Mouse (Mus musculus) midbrain, embryonic 11.5 days (tissue): ENCODE measurements at regions not wholly inside any gene's neighbourhood (a gene's known extent, or its start where the extent isn't known, plus 50 kb on each side); places are given as distances from the start of the nearest gene placed in this dataset.

Experiments
- ATAC-seq: fragments of 200-750 bp; cut with Nextera tagmentation; 2 replicates; pipeline ENCODE4 v1.8.0; 2017; ENCODE audit warnings: moderate TSS enrichment, moderate library complexity; ENCODE audit not compliant: low FRiP score
- DNase-seq: peaks from one replicate; pipeline ENCODE4 v3.0.0; 2015; ENCODE audit warnings: low spot score; ENCODE audit errors: missing footprints
- H3K27ac ChIP-seq: fragments of 300-500 bp; sonication (generic); 2 replicates; pipeline ENCODE4 v1.5.1; 2014; ENCODE audit warnings: low read depth, low read length
- H3K27me3 ChIP-seq: fragments of 300-500 bp; sonication (generic); 2 replicates; pipeline ENCODE4 v1.6.1; 2014; ENCODE audit warnings: mild to moderate bottlenecking, low read length, moderate library complexity, mixed read lengths; ENCODE audit not compliant: control insufficient read depth, insufficient read depth
- H3K36me3 ChIP-seq: fragments of 300-500 bp; sonication (generic); 2 replicates; pipeline ENCODE4 v1.6.1; 2014; ENCODE audit warnings: mild to moderate bottlenecking, low read length, moderate library complexity, mixed read lengths; ENCODE audit not compliant: control insufficient read depth, insufficient read depth
- H3K4me1 ChIP-seq: fragments of 300-500 bp; sonication (generic); 2 replicates; pipeline ENCODE4 v1.6.1; 2014; ENCODE audit warnings: low read length; ENCODE audit not compliant: control insufficient read depth, insufficient read depth
- H3K4me2 ChIP-seq: fragments of 300-500 bp; sonication (generic); 2 replicates; pipeline ENCODE4 v1.6.1; 2014; ENCODE audit warnings: mild to moderate bottlenecking, moderate library complexity
- H3K4me3 ChIP-seq: fragments of 300-500 bp; sonication (generic); 2 replicates; pipeline ENCODE4 v1.5.1; 2014; ENCODE audit warnings: low read depth, low read length
- H3K9ac ChIP-seq: fragments of 300-500 bp; sonication (generic); 2 replicates; pipeline ENCODE4 v1.6.1; 2014; ENCODE audit warnings: low read length
- H3K9me3 ChIP-seq: fragments of 300-500 bp; sonication (generic); 2 replicates; pipeline ENCODE4 v1.6.1; 2016; ENCODE audit warnings: low read length; ENCODE audit not compliant: control insufficient read depth
- WGBS: fragments of 180-500 bp; shearing (Covaris S2); extraction: QIAGEN DNeasy Blood & Tissue Kit; methylation state at CpG from one replicate; pipeline ENCODE4 v1.1.7; 2014; 5-methylcytosine and 5-hydroxymethylcytosine counted together

DNA sequence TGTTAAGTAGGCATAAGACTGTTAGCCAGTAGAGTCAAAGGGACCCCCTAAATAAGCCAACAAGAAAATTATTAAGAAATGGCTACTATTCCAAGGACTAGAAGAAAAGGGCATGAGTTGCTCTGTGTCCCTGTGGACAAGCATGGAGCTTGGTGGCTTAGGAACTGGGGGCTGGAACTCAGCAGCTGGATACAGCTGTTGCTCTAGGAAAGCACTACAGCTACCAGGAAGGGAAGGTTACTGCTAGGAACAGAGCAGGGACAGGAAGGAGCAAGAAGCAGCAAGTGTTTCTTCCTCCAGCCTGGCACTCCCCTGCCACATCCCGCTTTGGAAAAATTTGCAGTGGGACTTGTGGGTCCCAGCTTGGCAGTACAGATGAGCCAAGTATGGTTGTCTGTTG lies 95.0 kb upstream of the Stc2 start:
- Histone ChIP-seq H3K36me3 (no peaks in the 10 kb centered on the region), H3K9me3 (no peaks in the 10 kb centered on the region), H3K27ac (no peak overlapping the region), H3K27me3 (no peaks in the 10 kb centered on the region), H3K4me1 (no peaks in the 10 kb centered on the region), H3K4me3 (no peak overlapping the region), H3K4me2 (no peak overlapping the region), H3K9ac (no peak overlapping the region)
- DNase-seq: no peak
- 88% methylated on average over 1 of the region's 1 CpGs for WGBS
- ATAC-seq: no peak

DNA sequence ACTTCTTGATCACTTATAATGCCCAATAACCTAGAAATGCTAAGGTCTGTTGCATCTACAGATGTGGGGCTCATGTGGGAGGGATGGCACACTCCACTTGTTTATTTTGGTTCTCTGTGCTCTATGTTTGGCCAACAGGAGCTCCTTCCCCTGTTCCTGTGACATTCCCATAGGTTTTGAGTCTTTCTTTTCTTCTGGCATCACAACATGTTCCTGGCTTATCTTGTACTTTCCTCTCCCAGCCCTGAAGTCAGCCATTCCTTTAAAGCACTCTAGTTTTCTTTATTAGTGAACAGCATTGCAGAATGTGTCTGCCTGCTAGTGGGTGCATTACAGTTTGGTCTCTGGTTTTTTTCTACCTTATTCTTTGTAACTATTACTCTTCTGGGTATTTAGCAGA lies 92.6 kb upstream of the Stc2 start:
- H3K9ac ChIP-seq: no peak overlapping the region
- no peak overlapping the region for H3K4me2 ChIP-seq

DNA sequence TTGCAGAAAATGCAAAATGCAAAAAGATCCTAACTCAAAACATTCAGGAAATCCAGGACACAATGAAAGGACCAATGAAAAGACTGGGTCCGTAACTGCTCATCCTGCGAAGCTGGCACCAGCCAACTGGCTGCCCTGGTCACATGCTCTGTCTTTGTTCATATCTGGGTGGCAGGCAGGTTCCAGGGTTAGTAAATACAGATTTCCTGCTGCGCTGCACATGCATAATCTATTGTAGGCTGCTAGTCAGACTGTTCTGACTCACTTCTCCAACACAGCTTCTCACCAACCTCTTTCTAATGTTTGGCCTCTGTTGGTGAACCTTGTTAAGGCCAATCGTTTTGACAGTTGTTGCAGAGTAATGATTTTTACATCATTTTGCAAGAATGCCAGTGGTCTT lies 92.0 kb upstream of the Stc2 start:
- WGBS: 88% methylated on average over 4 of the region's 4 CpGs
- no peak for DNase-seq
- H3K27me3 ChIP-seq: no peaks in the 10 kb centered on the region

More for the DNA sequence above, 92.6 kb upstream of the Stc2 start:
- H3K27ac ChIP-seq: no peak overlapping the region
- DNase-seq: no peak
- H3K4me3 ChIP-seq: no peak overlapping the region
- no peaks in the 10 kb centered on the region for H3K36me3 ChIP-seq
- no peaks in the 10 kb centered on the region for H3K9me3 ChIP-seq
- H3K4me1 ChIP-seq: no peaks in the 10 kb centered on the region
- no peak for ATAC-seq
- H3K27me3 ChIP-seq: no peaks in the 10 kb centered on the region

DNA sequence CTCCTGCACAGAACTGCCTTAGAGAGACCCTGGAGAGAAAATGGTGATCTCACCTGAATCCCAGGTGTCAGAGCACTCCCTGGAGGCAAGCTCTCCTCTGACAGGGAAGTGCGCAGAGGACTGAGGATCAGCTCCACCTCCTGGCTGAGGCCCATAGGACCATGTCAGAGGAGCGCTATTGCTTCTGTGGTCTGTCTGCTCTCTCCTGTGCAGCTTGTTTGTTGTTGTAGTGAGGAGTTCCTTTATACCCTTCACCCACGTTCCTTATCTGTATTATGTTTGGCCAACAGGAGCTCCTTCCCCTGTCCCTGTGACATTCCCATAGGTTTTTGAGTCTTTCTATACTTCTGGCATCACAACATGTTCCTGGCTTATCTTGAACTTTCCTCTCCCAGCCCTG lies 91.5 kb upstream of the Stc2 start:
- Histone ChIP-seq H3K9me3 (no peaks in the 10 kb centered on the region), H3K27ac (no peak overlapping the region), H3K27me3 (no peaks in the 10 kb centered on the region), H3K9ac (no peak overlapping the region), H3K36me3 (no peaks in the 10 kb centered on the region), H3K4me1 (no peaks in the 10 kb centered on the region), H3K4me2 (no peak overlapping the region), H3K4me3 (no peak overlapping the region)
- DNase-seq (no peak), ATAC-seq (no peak)
- 64% methylated on average over 3 of the region's 3 CpGs for WGBS

More for the DNA sequence above, 92.0 kb upstream of the Stc2 start:
- H3K27ac ChIP-seq: no peak overlapping the region
- H3K4me1 ChIP-seq: no peaks in the 10 kb centered on the region
- no peaks in the 10 kb centered on the region for H3K9me3 ChIP-seq
- no peak overlapping the region for H3K4me2 ChIP-seq
- no peak overlapping the region for H3K4me3 ChIP-seq
- ATAC-seq: no peak
- no peaks in the 10 kb centered on the region for H3K36me3 ChIP-seq
- no peak overlapping the region for H3K9ac ChIP-seq

DNA sequence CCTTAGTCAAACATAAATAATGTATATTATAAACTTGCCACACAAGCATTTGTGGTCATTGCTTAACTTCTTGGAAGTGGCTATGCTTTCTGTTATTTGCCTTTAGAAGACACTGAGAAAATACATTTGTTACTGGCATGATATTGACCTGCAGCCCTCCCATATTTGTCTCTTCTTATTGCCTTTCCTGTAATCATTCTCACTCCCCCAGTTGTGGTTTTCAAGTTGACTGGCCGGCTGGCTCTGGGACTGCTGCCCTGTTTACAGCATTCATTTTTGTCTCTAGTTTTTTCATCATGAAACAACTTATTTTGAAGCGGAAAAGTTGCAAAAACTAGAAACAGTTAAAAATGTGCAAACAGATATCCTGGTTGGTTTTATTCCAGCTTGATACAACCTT lies 57.5 kb upstream of the Stc2 start:
- DNase-seq (no peak), ATAC-seq (no peak)
- Histone ChIP-seq H3K9ac (no peak overlapping the region), H3K9me3 (no peaks in the 10 kb centered on the region), H3K4me2 (no peak overlapping the region), H3K36me3 (no peaks in the 10 kb centered on the region), H3K27ac (no peak overlapping the region), H3K27me3 (no peaks in the 10 kb centered on the region), H3K4me3 (no peak overlapping the region), H3K4me1 (no peaks in the 10 kb centered on the region)
- 91% methylated on average over 2 of the region's 2 CpGs for WGBS
